Mouse (Mus musculus) neural tube, embryonic 14.5 days (tissue): ENCODE measurements around the gene Slc6a9. TPM values are rescaled to one million over a fixed set of nuclear protein-coding genes. Genes with fewer than 3 reads are reported as not detected.

ENCODE experiments used
- ATAC-seq: fragments of 200-750 bp; cut with Nextera tagmentation; 2 replicates; pipeline ENCODE4 v1.8.0; 2017; ENCODE audit warnings: low read depth, mild to moderate bottlenecking, moderate TSS enrichment, moderate library complexity
- H3K27ac ChIP-seq: fragments of 300-500 bp; sonication (generic); 2 replicates; pipeline ENCODE4 v1.5.1; 2014; ENCODE audit warnings: low read depth, mild to moderate bottlenecking, control low read depth, low read length, moderate library complexity, mixed read lengths
- H3K27me3 ChIP-seq: fragments of 300-500 bp; sonication (generic); 2 replicates; pipeline ENCODE4 v1.6.1; 2014; ENCODE audit warnings: low read length; ENCODE audit not compliant: control insufficient read depth, insufficient read depth
- H3K36me3 ChIP-seq: fragments of 300-500 bp; sonication (generic); 2 replicates; pipeline ENCODE4 v1.6.1; 2014; ENCODE audit warnings: low read length, mixed read lengths; ENCODE audit not compliant: control insufficient read depth, insufficient read depth
- H3K4me1 ChIP-seq: fragments of 300-500 bp; sonication (generic); 2 replicates; pipeline ENCODE4 v1.6.1; 2014; ENCODE audit warnings: low read length; ENCODE audit not compliant: control insufficient read depth, insufficient read depth
- H3K4me2 ChIP-seq: fragments of 300-500 bp; sonication (generic); 2 replicates; pipeline ENCODE4 v1.6.1; 2014; ENCODE audit warnings: mild to moderate bottlenecking, low read depth, low read length, control low read depth
- H3K4me3 ChIP-seq: fragments of 300-500 bp; sonication (generic); 2 replicates; pipeline ENCODE4 v1.5.1; 2014; ENCODE audit warnings: low read depth, low read length, control low read depth, mixed read lengths
- H3K9ac ChIP-seq: fragments of 300-500 bp; sonication (generic); replicated peaks from 2 replicates; pipeline ENCODE4 v1.6.1; 2014; ENCODE audit warnings: low read depth, mild to moderate bottlenecking, control low read depth, low read length, mixed read lengths
- H3K9me3 ChIP-seq: fragments of 300-500 bp; sonication (generic); 2 replicates; pipeline ENCODE4 v1.6.1; 2016; ENCODE audit warnings: low read length; ENCODE audit not compliant: control insufficient read depth
- WGBS: fragments of 180-500 bp; shearing (Covaris S2); extraction: QIAGEN DNeasy Blood & Tissue Kit; methylation state at CpG from one replicate; pipeline ENCODE4 v1.1.7; 2014; 5-methylcytosine and 5-hydroxymethylcytosine counted together
- polyA plus RNA-seq: library from polyadenylated mRNA; unstranded; fragments of >200 nt; fragmentation: Nextera tagmentation; extraction: Ambion mirVana; gene quantifications from 2 replicates; pipeline ENCODE4 v1.2.1, GENCODE M21; 2014

The Slc6a9 gene
- polyA plus RNA-seq, 1 experiment from 2014 or later, result 42.9 TPM

DNA sequence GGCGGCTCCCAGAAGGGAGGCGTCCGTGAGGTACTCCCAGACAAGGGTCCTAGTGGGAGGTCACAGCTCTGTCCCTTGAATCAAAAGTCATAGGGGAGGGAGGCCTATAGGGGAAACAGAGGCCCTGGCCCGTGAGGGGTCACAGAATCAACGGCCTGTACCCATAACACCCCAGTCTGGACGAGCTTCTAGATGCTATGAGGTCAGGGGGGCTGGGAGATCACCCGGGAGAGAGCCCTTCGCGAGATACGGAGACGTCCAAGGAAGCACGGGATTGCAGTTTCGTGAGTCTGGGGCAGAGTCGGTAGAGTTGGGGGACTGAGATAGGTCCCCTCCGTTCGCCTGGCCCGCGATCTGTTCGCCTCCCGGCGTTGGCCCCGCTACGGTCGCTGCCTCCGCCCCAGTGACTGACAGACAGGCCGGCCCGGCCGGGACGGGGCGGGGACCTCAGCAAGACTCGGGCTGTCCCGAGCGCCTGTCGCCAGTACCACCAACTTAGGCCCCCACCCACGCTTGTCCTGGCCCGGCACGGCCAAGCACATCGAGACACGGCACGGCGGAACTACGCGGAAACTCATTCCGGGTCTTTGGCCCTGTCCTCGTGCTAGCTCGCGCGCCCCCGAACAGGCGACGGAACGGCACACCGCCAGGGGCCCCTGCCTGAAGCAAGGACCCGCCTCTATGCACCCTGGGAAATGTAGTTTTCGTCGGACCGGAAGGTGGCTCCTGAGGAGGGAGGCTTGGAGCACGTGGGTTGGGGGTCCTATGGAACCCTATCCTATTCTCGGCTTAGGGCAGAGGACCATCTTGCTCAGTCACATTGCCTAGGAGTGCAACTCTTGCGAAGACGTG is 80.5 kb downstream of the Slc6a9 start, which contains the start of gene Ipo13:
Gene Ipo13, minus strand, starts transcription at position 409 of the 852 bp plus-strand sequence.
- peak; percentile 97 for ATAC-seq
- Histone ChIP-seq H3K27ac (peak within 1 kb of the TSS; percentile 85), H3K4me3 (peak within 1 kb of the TSS; percentile 84), H3K9me3 (no peaks in the 10 kb centered on the region), H3K27me3 (no peaks in the 10 kb centered on the region), H3K36me3 (peaks cover 9% of the 10 kb centered on the region; the same call in 1 of the 2 replicates), H3K4me1 (peaks cover 40% of the 10 kb centered on the region), H3K9ac (peak within 1 kb of the TSS; percentile 88), H3K4me2 (peak within 1 kb of the TSS; percentile 98)
- under 1% methylated on average over 57 of the region's 61 CpGs for WGBS

DNA sequence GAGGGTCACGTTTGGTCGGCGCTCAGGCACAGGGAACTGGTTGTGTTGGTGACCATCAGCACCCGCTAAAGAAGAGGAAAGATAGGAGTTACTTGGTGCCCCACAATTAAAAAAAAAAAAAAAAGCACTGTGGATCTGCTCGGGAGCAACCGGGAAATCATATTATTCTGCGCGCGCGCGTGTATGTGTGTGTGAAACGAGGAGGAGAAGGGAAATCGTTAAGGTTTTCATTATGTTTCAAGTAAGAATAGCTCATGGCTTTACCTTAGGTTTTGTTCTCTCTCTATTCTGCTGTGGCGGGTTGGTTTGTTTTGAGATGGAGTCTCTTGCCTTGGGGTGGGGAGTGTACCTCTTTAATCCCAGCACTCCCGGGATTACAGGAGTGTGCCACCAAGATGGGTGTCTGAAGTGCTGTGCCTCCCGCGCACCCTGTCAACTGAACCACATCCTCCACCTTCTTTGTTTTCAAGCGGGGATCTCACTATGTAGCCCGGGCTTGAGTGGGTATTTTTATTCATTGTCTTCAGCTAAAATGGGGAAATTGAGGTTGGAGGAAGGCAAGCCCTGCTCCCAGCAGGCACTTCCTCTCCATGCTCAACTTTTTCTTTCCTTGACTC is 81.3 kb downstream of the Slc6a9 start:
- Histone ChIP-seq H3K9ac (peak overlapping the region; percentile 88), H3K27ac (peak overlapping the region; percentile 85; the same call in 1 of the 2 replicates), H3K4me1 (peaks cover 35% of the 10 kb centered on the region), H3K9me3 (no peaks in the 10 kb centered on the region), H3K4me3 (peak overlapping the region; percentile 84), H3K36me3 (peaks cover 9% of the 10 kb centered on the region; the same call in 1 of the 2 replicates), H3K4me2 (peak overlapping the region; percentile 98), H3K27me3 (no peaks in the 10 kb centered on the region)
- ATAC-seq, result no peak
- 6% methylated on average over 19 of the region's 19 CpGs for WGBS

DNA sequence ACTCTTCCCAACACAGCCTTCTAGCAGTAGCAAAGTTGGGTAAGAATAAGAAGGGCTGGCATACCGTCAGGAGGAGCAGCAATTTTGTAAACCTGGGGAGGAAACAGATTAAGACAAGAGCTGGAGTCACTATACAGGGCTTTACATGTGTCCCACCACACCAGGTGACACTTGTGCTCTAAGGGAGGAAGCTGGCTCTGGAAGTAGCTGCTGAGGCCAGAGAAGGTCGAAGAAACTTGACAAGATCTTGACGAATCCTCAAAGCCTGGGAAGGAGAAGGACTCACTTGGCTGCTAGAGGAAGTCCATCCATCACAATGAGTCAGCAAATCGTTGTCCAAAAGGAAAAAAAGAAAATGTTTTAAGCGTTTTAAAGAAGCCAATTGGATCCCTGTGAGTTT is 82.1 kb downstream of the Slc6a9 start:
- ATAC-seq, result no peak
- WGBS, result 83% methylated on average over 5 of the region's 5 CpGs
- H3K4me3 ChIP-seq, result no peak overlapping the region

DNA sequence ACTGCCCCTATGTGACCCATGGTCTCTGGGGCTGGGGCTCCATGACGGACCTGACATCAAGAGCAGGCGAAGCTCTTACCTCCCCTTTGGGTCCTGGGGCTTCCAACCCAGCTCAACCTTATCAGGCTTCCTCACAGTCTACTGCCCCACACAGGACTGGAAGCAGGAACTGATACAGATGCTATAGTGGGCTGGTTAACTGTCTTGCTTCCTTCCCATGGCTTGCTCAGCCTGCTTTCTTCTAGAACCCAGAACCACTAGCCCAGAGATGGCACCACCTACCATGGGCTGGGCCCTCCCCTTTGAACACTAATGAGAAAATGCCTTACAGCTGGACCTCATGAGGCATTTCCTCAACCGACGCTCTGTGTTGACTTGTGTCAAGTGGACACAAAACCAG is 83.1 kb downstream of the Slc6a9 start:
- ATAC-seq, result no peak
- no peak overlapping the region for H3K9ac ChIP-seq
- H3K27ac ChIP-seq, result no peak overlapping the region
- H3K4me2 ChIP-seq, result no peak overlapping the region
- no peak overlapping the region for H3K4me3 ChIP-seq
- H3K9me3 ChIP-seq, result no peaks in the 10 kb centered on the region
- no peaks in the 10 kb centered on the region for H3K36me3 ChIP-seq
- no peaks in the 10 kb centered on the region for H3K27me3 ChIP-seq
- peaks cover 23% of the 10 kb centered on the region for H3K4me1 ChIP-seq
- over 99% methylated on average over 4 of the region's 4 CpGs for WGBS

More for the DNA sequence above, 82.1 kb downstream of the Slc6a9 start:
- H3K4me1 ChIP-seq, result peaks cover 32% of the 10 kb centered on the region
- peaks cover 7% of the 10 kb centered on the region; the same call in 1 of the 2 replicates for H3K36me3 ChIP-seq
- no peak overlapping the region for H3K4me2 ChIP-seq
- H3K27me3 ChIP-seq, result no peaks in the 10 kb centered on the region
- no peaks in the 10 kb centered on the region for H3K9me3 ChIP-seq
- H3K9ac ChIP-seq, result no peak overlapping the region
- H3K27ac ChIP-seq, result no peak overlapping the region

DNA sequence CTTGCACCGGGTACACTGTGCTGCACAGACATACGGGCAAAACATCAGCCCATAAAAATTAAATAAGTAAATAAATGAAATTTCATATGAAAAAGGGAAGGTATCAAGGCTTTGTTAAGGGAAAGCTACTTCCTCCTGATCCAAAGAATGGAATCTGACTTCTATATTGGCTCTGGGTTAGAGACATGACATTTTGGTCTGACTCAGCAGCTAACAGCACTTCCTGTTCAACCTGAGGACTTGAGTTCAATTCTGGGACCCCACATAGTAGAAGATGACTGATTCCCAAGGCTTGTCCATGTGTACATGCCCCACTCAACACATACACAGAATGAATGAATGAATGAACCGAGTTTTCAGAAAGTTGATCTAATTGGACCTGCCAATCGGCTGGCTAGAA is 83.5 kb downstream of the Slc6a9 start:
- no peak for ATAC-seq
- Histone ChIP-seq H3K27ac (no peak overlapping the region), H3K4me3 (no peak overlapping the region), H3K4me1 (peaks cover 18% of the 10 kb centered on the region), H3K9me3 (no peaks in the 10 kb centered on the region), H3K4me2 (no peak overlapping the region), H3K9ac (no peak overlapping the region), H3K27me3 (no peaks in the 10 kb centered on the region), H3K36me3 (no peaks in the 10 kb centered on the region)
- 88% methylated on average over 4 of the region's 4 CpGs for WGBS

DNA sequence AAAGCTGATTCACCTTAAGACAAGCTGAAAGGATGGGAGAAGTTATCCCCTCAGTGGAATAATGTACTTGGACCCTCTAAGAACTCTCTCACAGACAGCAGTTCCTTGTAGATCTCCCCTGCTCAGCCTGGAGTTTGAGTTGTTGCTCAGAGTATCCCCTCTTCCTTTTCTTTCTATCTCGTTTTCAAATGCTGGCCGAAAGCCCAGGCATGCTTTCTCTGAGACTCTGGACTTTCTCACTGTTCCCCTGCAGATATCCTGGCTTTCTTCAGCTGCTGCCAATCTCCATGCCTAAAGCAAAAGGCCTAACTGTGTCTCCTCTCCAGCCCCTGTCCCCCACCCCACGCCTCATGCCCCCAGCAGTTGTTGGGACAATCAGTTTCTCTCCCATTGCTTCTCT is 84.0 kb downstream of the Slc6a9 start:
- H3K4me3 ChIP-seq, result no peak overlapping the region
- no peak overlapping the region for H3K9ac ChIP-seq
- 71% methylated on average over 3 of the region's 3 CpGs for WGBS
- H3K9me3 ChIP-seq, result no peaks in the 10 kb centered on the region
- no peaks in the 10 kb centered on the region for H3K36me3 ChIP-seq
- H3K4me2 ChIP-seq, result no peak overlapping the region
- no peaks in the 10 kb centered on the region for H3K27me3 ChIP-seq
- ATAC-seq, result no peak
- no peak overlapping the region for H3K27ac ChIP-seq
- H3K4me1 ChIP-seq, result peaks cover 14% of the 10 kb centered on the region

DNA sequence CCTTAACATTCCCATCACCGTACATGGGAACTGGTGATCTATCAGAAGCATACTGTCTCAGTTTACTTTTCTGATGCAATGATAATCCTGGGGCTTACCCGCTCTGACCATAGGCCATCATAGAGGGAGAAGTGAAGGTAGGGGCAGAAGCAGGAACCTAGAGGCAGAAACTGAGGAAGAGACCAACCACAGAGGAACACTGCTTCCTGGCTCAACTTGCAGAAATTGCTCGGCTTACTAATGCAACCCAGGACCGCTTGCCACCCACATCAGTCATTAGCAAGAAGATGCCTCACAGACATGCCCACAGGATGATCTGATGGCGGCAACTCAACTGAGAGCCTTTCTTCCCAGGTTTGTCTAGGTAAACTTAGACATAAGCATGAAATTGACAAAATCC is 84.5 kb downstream of the Slc6a9 start:
- 87% methylated on average over 5 of the region's 5 CpGs for WGBS
- ATAC-seq, result no peak

DNA sequence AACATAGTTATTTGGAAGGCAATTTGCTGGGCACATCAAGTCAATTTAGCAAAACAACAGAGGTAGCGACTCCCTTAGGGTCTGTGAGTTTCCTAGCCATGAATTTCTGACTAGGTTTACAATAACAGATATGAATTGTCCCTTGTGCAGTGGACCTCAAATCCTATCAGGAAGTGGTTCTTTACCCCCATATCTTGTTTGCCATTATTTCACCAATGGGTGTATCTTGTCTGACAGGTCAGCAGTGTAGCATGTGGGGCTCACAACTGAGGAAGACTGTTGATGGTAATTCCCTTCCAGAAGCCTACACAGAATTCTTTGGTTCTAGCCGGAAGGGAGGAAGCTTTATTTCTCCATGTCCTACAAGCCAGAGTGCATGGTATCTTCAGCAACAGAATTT is 87.1 kb downstream of the Slc6a9 start:
- Histone ChIP-seq H3K4me3 (no peak overlapping the region), H3K9me3 (no peaks in the 10 kb centered on the region), H3K4me1 (no peaks in the 10 kb centered on the region), H3K9ac (no peak overlapping the region), H3K27ac (no peak overlapping the region), H3K4me2 (no peak overlapping the region), H3K36me3 (no peaks in the 10 kb centered on the region), H3K27me3 (peaks cover 7% of the 10 kb centered on the region; the same call in 1 of the 2 replicates)
- no peak for ATAC-seq
- WGBS, result 92% methylated on average over 2 of the region's 2 CpGs

More for the DNA sequence above, 84.5 kb downstream of the Slc6a9 start:
- Histone ChIP-seq H3K4me3 (no peak overlapping the region), H3K36me3 (no peaks in the 10 kb centered on the region), H3K9ac (no peak overlapping the region), H3K27ac (no peak overlapping the region), H3K4me2 (no peak overlapping the region), H3K9me3 (no peaks in the 10 kb centered on the region), H3K4me1 (peaks cover 9% of the 10 kb centered on the region), H3K27me3 (no peaks in the 10 kb centered on the region)

DNA sequence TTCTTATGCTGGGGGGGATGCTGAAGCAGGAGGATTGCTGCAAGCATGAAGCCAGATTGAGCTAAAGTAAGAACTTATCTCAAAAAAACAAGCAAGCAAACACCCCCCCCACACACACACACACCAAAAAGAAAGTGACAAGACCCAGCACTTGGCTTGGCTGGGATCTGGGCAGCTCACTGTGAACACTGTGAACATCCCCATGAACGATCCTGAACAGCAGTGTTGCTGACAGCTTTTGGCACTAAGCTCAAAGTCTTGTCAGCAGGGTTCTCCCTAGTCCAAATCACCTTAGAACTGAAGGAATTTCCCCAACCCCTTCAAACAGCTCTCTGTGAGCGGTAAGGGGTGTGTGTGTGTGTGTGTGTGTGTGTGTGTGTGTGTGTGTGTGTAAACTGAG is 89.1 kb downstream of the Slc6a9 start:
- Histone ChIP-seq H3K36me3 (no peaks in the 10 kb centered on the region), H3K9me3 (no peaks in the 10 kb centered on the region), H3K4me1 (peaks cover 6% of the 10 kb centered on the region; the same call in 1 of the 2 replicates), H3K27me3 (peaks cover 7% of the 10 kb centered on the region), H3K9ac (no peak overlapping the region), H3K4me2 (no peak overlapping the region), H3K4me3 (no peak overlapping the region), H3K27ac (no peak overlapping the region)
- no peak for ATAC-seq
- 57% methylated on average over 2 of the region's 2 CpGs for WGBS
